Mouse (Mus musculus) embryonic stem cell, embryonic (primary cell): ENCODE results near the gene Ccdc86.

Experiments
- CTCF ChIA-PET, 4 experiments: fragments of 300-600 bp in 2 of 4; fragments of 350-600 bp in 2 of 4; sonication (Branson Sonifier 250); formaldehyde crosslinking; loops; one replicate each; lab custom pipeline; 2022; ENCODE audit warnings: inconsistent platforms in 2 of 4; lab: Charles Lee
- POLR2A ChIA-PET, 4 experiments: fragments of 300-600 bp in 2 of 4; fragments of 350-600 bp in 2 of 4; sonication (Branson Sonifier 250); formaldehyde crosslinking; loops; one replicate each; lab custom pipeline; 2022; ENCODE audit warnings: antibody characterized with exemption in 4 of 4, inconsistent platforms in 1 of 4; lab: Charles Lee

Gene Ccdc86

GRCm38 (mm10) chr19:10905728-10906000 lies 43.4 kb downstream of the Ccdc86 start:
- CTCF ChIA-PET: interaction anchor here in 3 of 4 experiments (0.6 to 2.4 kb wide), 6 partner anchors 9 to 220 kb away, joined by 3 to 15 read pairs (median 3); partner anchors contain the start of gene Prpf19 (in 2 of the 3)
- POLR2A ChIA-PET: interaction anchor here in 2 of 4 experiments (0.8 to 6.7 kb wide), 9 partner anchors 8 to 31 kb away, joined by 3 to 49 read pairs (median 4); partner anchors contain the start of genes Prpf19 (in 2 of the 2), Ptgdr2 (in 1 of the 2) and Zp1 (in 1 of the 2)

- ChIA-PET CTCF (interaction anchor here in 2 of 4 experiments (0.6 to 2.4 kb wide), 8 partner anchors 8 to 307 kb away, joined by 3 to 15 read pairs (median 4); partner anchors contain the start of gene Prpf19 (in 1 of the 2)), POLR2A (interaction anchor here in 3 of 4 experiments (0.8 to 6.7 kb wide), 13 partner anchors 9 to 299 kb away, joined by 3 to 49 read pairs (median 4); partner anchors contain the start of genes Prpf19 (in 3 of the 3), Ptgdr2 (in 1 of the 3), Tkfc (in 1 of the 3) and Zp1 (in 1 of the 3))
Measured at GRCm38 (mm10) chr19:10904927-10905727, 43.9 kb downstream of the Ccdc86 start.

GRCm38 (mm10) chr19:10904512-10904911 lies 44.6 kb downstream of the Ccdc86 start:
- ChIA-PET POLR2A (interaction anchor here in 3 of 4 experiments (0.8 to 6.7 kb wide), 10 partner anchors 9 to 298 kb away, joined by 3 to 49 read pairs (median 4); partner anchors contain the start of genes Prpf19 (in 3 of the 3), Ccdc86 (in 1 of the 3) and Tkfc (in 1 of the 3)), CTCF (interaction anchor here in 1 of 4 experiments (1.4 to 2.4 kb wide), 3 partner anchors 10 to 306 kb away, joined by 4 to 15 read pairs (median 5); no protein-coding TSS in a partner anchor)

- POLR2A ChIA-PET: interaction anchor here in 1 of 4 experiments (1.1 kb wide), 1 partner anchor 16 kb away, joined by 3 read pairs; no protein-coding TSS in a partner anchor
- CTCF ChIA-PET: interaction anchor here in 1 of 4 experiments (2.1 kb wide), 1 partner anchor 78 kb away, joined by 6 read pairs; no protein-coding TSS in a partner anchor
Measured at GRCm38 (mm10) chr19:10901046-10901445, 48.0 kb downstream of the Ccdc86 start.

- ChIA-PET CTCF (interaction anchor here in 2 of 4 experiments (0.7 to 2.1 kb wide), 3 partner anchors 79 to 191 kb away, joined by 3 to 7 read pairs (median 6); no protein-coding TSS in a partner anchor), POLR2A (interaction anchor here in 2 of 4 experiments (0.5 to 1.9 kb wide), 7 partner anchors 8 to 41 kb away, joined by 3 to 6 read pairs (median 4); partner anchors contain the start of gene Tmem132a (in 1 of the 2))
Measured at GRCm38 (mm10) chr19:10900315-10900714, 48.8 kb downstream of the Ccdc86 start.

- ChIA-PET POLR2A (interaction anchor here in 3 of 4 experiments (0.6 to 4.2 kb wide), 9 partner anchors 9 to 82 kb away, joined by 3 to 49 read pairs (median 3); partner anchors contain the start of gene Ccdc86 (in 1 of the 3)), CTCF (interaction anchor here in 2 of 4 experiments (0.6 to 1.7 kb wide), 3 partner anchors 8 to 10 kb away, joined by 3 to 5 read pairs (median 3); no protein-coding TSS in a partner anchor)
Measured at GRCm38 (mm10) chr19:10897491-10897890, 51.6 kb downstream of the Ccdc86 start.

- POLR2A ChIA-PET: interaction anchor here in 3 of 4 experiments (0.6 to 4.2 kb wide), 18 partner anchors 10 to 352 kb away, joined by 3 to 49 read pairs (median 4); partner anchors contain the start of genes Ccdc86 (in 1 of the 3), Cyb561a3 (in 1 of the 3), Ddb1 (in 1 of the 3) and Tkfc (in 1 of the 3)
- CTCF ChIA-PET: interaction anchor here (0.6 to 1.7 kb wide), 7 partner anchors 9 to 83 kb away, joined by 3 to 5 read pairs (median 3); partner anchors contain the start of gene Ptgdr2 (in 1 of the 4)
Measured at GRCm38 (mm10) chr19:10896849-10897248, 52.2 kb downstream of the Ccdc86 start.

- POLR2A ChIA-PET: interaction anchor here (0.6 to 4.2 kb wide), 52 partner anchors 9 to 618 kb away, joined by 3 to 49 read pairs (median 4); partner anchors contain the start of genes Ccdc86 (in 2 of the 4), Cyb561a3 (in 2 of the 4), Ddb1 (in 2 of the 4) and Sdhaf2 (in 2 of the 4)
- CTCF ChIA-PET: interaction anchor here in 3 of 4 experiments (0.7 to 2.1 kb wide), 13 partner anchors 10 to 186 kb away, joined by 3 to 14 read pairs (median 5); partner anchors contain the start of genes Ccdc86 (in 1 of the 3) and Ptgdr2 (in 1 of the 3)
Measured at GRCm38 (mm10) chr19:10895708-10896107, 53.4 kb downstream of the Ccdc86 start.

- ChIA-PET CTCF (interaction anchor here (0.6 to 2.1 kb wide), 23 partner anchors 10 to 1903 kb away, joined by 3 to 14 read pairs (median 4); partner anchors contain the start of genes Ccdc86 (in 1 of the 4), Fads1 (in 1 of the 4) and Pga5 (in 1 of the 4)), POLR2A (interaction anchor here (0.5 to 4.2 kb wide), 77 partner anchors 9 to 1593 kb away, joined by 3 to 49 read pairs (median 4); partner anchors contain the start of genes Ccdc86 (in 2 of the 4), Ms4a10 (in 2 of the 4), Ptgdr2 (in 2 of the 4) and Sdhaf2 (in 2 of the 4))
Measured at GRCm38 (mm10) chr19:10895016-10895528, 54.0 kb downstream of the Ccdc86 start, which contains the start of gene Prpf19. TSS of gene Prpf19 (plus strand) at chr19:10895231.

- CTCF ChIA-PET: interaction anchor here in 1 of 4 experiments (1.0 kb wide), 1 partner anchor 45 kb away, joined by 4 read pairs; the partner anchor contains the start of gene Ptgdr2
- POLR2A ChIA-PET: interaction anchor here in 1 of 4 experiments (0.6 kb wide), 1 partner anchor 10 kb away, joined by 3 read pairs; no protein-coding TSS in a partner anchor
Measured at GRCm38 (mm10) chr19:10892201-10892600, 56.9 kb downstream of the Ccdc86 start.
